Mouse (Mus musculus): Measurements from ENCODE around the gene Scaf1. TPM values are rescaled to one million over a fixed set of nuclear protein-coding genes. Genes with fewer than 3 reads are reported as not detected.

Scaf1 gene
- polyA plus RNA-seq, 1 experiment from 2014 or later: 56.7 TPM

DNA sequence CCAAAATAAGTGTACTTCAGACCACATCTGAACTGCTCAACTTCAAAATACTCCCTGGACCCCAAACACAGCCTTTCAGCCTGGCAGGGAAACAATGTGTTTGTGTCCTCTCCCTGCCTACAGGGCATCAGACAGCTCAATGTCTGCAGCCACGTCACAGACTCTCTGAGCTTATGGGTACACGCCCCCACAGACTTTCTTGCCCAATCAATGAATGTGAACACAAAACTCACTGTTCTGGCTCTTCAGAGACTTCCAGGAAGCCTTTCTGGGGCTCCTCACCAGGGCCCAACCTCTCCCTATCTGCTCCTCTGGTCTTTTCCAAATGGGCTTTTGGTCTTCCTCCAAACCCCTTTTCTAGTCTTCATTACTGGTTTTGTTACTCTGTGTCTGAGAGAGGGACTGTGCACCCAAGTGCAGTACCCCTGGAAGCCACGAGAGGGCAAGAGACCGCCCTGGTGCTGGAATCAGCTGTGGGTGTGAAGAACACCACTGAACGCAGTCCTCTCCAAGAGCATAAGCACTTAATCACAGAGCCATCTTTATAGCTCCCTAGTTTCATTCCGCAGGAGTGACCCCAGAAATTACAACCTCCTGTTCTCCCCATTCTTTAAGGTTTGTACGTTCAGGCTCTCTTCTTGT, 21.7 kb upstream of the Scaf1 start:
- Histone ChIP-seq H3K4me1 (no peaks in the 10 kb centered on the region), H3K4me3 (no peak overlapping the region), H3K4me2 (no peak overlapping the region), H3K9ac (no peak overlapping the region), H3K9me3 (no peaks in the 10 kb centered on the region), H3K36me3 (replicated peaks) (peaks cover 86% of the 10 kb centered on the region), H3K27me3 (replicated peaks) (no peaks in the 10 kb centered on the region), H3K27ac (no peak overlapping the region)
- 73% methylated on average over 7 of the region's 7 CpGs for WGBS
- ATAC-seq (replicated peaks): no peak

DNA sequence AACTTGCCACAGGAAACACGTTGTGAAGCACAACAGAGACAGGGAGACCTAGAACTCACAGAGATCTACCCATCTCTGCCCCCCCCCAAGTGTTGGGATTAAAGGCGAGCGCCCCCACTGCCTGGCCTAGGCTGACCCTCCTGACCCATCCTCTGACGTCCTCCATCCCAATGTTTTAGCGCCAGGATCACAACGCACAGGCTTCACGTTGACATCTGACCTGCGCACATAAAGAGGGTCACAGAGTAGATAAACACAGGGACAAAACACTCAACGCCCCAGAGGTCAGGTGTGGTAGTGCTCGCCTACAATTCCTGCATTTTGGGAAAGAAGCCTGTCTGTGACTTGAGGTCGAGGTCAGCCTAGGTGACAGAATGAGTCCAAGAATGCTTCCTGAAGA, 20.5 kb upstream of the Scaf1 start:
- WGBS: 88% methylated on average over 11 of the region's 11 CpGs
- H3K4me3 ChIP-seq: no peak overlapping the region
- H3K27ac ChIP-seq: no peak overlapping the region
- peaks cover 86% of the 10 kb centered on the region for H3K36me3 ChIP-seq (replicated peaks)
- no peak overlapping the region for H3K9ac ChIP-seq
- no peaks in the 10 kb centered on the region for H3K27me3 ChIP-seq (replicated peaks)
- no peak overlapping the region for H3K4me2 ChIP-seq
- H3K4me1 ChIP-seq: no peaks in the 10 kb centered on the region
- no peak for ATAC-seq (replicated peaks)
- no peaks in the 10 kb centered on the region for H3K9me3 ChIP-seq

- 92% methylated on average over 3 of the region's 3 CpGs for WGBS
- ATAC-seq (replicated peaks): no peak
- H3K27ac ChIP-seq: no peak overlapping the region
Observed at GRCm38 (mm10) chr7:45035631-45036030, 19.5 kb upstream of the Scaf1 start.

GRCm38 (mm10) chr7:45033722-45034359, 17.7 kb upstream of the Scaf1 start:
- Histone ChIP-seq H3K4me2 (no peak overlapping the region), H3K4me1 (no peaks in the 10 kb centered on the region), H3K9me3 (no peaks in the 10 kb centered on the region), H3K9ac (no peak overlapping the region), H3K36me3 (replicated peaks) (peaks cover 90% of the 10 kb centered on the region), H3K4me3 (no peak overlapping the region), H3K27ac (no peak overlapping the region), H3K27me3 (replicated peaks) (no peaks in the 10 kb centered on the region)
- no peak for ATAC-seq (replicated peaks)
- 92% methylated on average over 19 of the region's 19 CpGs for WGBS

More at GRCm38 (mm10) chr7:45035631-45036030, 19.5 kb upstream of the Scaf1 start:
- H3K4me3 ChIP-seq: no peak overlapping the region
- H3K27me3 ChIP-seq (replicated peaks): no peaks in the 10 kb centered on the region
- peaks cover 88% of the 10 kb centered on the region for H3K36me3 ChIP-seq (replicated peaks)
- no peaks in the 10 kb centered on the region for H3K9me3 ChIP-seq
- no peak overlapping the region for H3K4me2 ChIP-seq
- H3K4me1 ChIP-seq: no peaks in the 10 kb centered on the region
- H3K9ac ChIP-seq: no peak overlapping the region

DNA sequence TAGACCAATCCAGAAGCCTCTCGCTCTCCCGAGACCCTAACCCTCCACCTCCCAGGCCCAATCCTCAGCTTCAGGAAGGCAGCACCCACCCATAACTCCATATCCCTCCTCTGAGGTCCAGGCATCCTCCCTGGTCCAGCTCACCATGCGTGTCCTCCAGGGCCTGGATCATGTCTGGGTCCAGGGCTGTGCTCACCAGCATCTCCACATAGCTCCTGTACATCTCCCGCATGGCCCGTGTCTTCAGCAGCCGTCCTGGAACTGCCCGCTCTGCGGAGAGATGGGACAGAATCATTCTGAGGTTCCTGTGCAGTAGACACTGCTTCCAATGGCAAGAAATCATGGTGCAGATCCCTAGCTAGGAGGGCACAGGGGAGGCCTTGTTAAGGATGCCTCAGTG, 14.7 kb upstream of the Scaf1 start:
- Histone ChIP-seq H3K9ac (no peak overlapping the region), H3K4me1 (peaks cover 9% of the 10 kb centered on the region; the same call in 1 of the 2 replicates), H3K9me3 (no peaks in the 10 kb centered on the region), H3K27ac (no peak overlapping the region), H3K36me3 (replicated peaks) (peaks cover 84% of the 10 kb centered on the region), H3K4me2 (no peak overlapping the region), H3K27me3 (replicated peaks) (no peaks in the 10 kb centered on the region), H3K4me3 (no peak overlapping the region)
- 98% methylated on average over 8 of the region's 8 CpGs for WGBS
- ATAC-seq (replicated peaks): no peak

DNA sequence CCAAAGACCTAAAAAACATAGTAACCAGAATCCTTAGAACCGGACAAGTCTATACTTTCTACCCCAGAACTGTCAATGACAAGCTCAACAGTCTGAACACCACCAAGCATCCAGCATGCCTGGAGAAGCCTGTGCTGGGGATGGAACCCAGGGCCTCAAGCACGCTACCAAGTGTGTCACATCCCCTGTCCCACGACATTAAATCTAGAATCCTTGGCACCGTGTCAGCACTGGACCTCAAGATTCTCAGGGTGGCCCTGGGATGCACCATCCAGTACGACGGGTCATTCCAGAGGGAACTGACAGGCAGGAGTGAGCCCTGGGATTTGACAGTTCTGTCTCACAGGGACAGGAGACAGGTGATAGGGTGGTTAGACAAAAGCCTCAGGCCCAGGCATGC, 13.8 kb upstream of the Scaf1 start:
- Histone ChIP-seq H3K4me1 (peaks cover 12% of the 10 kb centered on the region; the same call in 1 of the 2 replicates), H3K4me3 (no peak overlapping the region), H3K4me2 (no peak overlapping the region), H3K9me3 (no peaks in the 10 kb centered on the region), H3K36me3 (replicated peaks) (peaks cover 75% of the 10 kb centered on the region), H3K9ac (no peak overlapping the region), H3K27me3 (replicated peaks) (no peaks in the 10 kb centered on the region), H3K27ac (no peak overlapping the region)
- 90% methylated on average over 6 of the region's 6 CpGs for WGBS
- no peak for ATAC-seq (replicated peaks)

DNA sequence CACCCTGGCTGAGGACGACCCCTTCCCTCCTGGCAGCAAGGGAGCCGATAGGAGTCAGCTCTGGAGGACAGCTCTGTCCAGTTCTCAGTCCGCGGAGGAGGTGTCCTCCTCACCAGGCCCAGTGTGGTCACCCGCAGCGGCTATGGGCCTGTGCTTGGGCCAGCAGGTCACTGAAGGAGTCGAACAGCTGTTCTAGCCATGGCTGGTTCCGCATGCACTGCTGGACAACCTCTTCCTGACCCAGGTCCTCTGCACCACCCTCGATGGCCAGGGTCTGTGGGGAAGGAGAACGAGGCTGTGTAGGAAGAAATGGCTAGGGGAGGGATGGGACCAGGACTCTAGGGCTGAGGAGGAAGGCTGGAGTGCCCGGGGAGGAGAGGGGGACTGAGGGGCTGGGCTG, 12.2 kb upstream of the Scaf1 start:
- Histone ChIP-seq H3K4me2 (no peak overlapping the region), H3K9ac (no peak overlapping the region), H3K27me3 (replicated peaks) (no peaks in the 10 kb centered on the region), H3K4me1 (peaks cover 12% of the 10 kb centered on the region; the same call in 1 of the 2 replicates), H3K9me3 (no peaks in the 10 kb centered on the region), H3K27ac (no peak overlapping the region), H3K36me3 (replicated peaks) (peaks cover 59% of the 10 kb centered on the region), H3K4me3 (no peak overlapping the region)
- ATAC-seq (replicated peaks): no peak
- WGBS: 93% methylated on average over 11 of the region's 11 CpGs

GRCm38 (mm10) chr7:45027761-45028160, 11.6 kb upstream of the Scaf1 start:
- no peak for ATAC-seq (replicated peaks)
- 93% methylated on average over 9 of the region's 9 CpGs for WGBS
- no peak overlapping the region for H3K4me2 ChIP-seq
- H3K9ac ChIP-seq: no peak overlapping the region
- H3K4me1 ChIP-seq: peaks cover 12% of the 10 kb centered on the region; the same call in 1 of the 2 replicates
- no peak overlapping the region for H3K27ac ChIP-seq
- H3K4me3 ChIP-seq: no peak overlapping the region
- no peaks in the 10 kb centered on the region for H3K27me3 ChIP-seq (replicated peaks)
- peaks cover 54% of the 10 kb centered on the region for H3K36me3 ChIP-seq (replicated peaks)
- H3K9me3 ChIP-seq: no peaks in the 10 kb centered on the region

DNA sequence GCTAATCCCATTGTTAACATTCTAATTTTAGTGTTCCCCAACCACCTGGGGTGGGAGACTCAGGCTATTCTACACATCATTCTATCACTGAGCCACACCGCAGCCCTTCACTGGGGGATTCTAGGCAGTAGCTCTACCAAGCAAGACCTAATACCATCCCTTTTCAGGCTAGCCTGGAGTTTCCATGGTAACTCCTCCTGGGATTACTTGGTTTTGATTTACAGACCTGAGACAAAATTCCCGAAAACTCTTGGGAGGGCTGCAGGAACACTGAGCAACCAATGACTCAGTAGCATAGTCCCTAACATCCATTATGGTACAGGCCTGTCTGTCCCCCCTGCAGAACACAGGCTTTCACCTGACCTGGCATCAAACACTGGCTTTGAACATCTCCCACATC, 10.1 kb upstream of the Scaf1 start:
- no peaks in the 10 kb centered on the region for H3K27me3 ChIP-seq (replicated peaks)
- H3K4me3 ChIP-seq: no peak overlapping the region
- peak overlapping the region; percentile 8; the same call in 1 of the 2 replicates for H3K27ac ChIP-seq
- 0 out of 2 replicates have a peak, but pooled peaks have one; percentile 10 for ATAC-seq (replicated peaks)
- H3K36me3 ChIP-seq (replicated peaks): peaks cover 39% of the 10 kb centered on the region
- peaks cover 12% of the 10 kb centered on the region; the same call in 1 of the 2 replicates for H3K4me1 ChIP-seq
- no peak overlapping the region for H3K4me2 ChIP-seq
- no peaks in the 10 kb centered on the region for H3K9me3 ChIP-seq
- H3K9ac ChIP-seq: no peak overlapping the region
- 19% methylated on average over 2 of the region's 2 CpGs for WGBS

- no peak for ATAC-seq (replicated peaks)
- no peaks in the 10 kb centered on the region for H3K9me3 ChIP-seq
- H3K36me3 ChIP-seq (replicated peaks): peaks cover 33% of the 10 kb centered on the region
- no peak overlapping the region for H3K4me3 ChIP-seq
- 80% methylated on average over 8 of the region's 8 CpGs for WGBS
- no peak overlapping the region for H3K4me2 ChIP-seq
- peaks cover 12% of the 10 kb centered on the region; the same call in 1 of the 2 replicates for H3K4me1 ChIP-seq
- H3K27ac ChIP-seq: peak overlapping the region; percentile 17; the same call in 1 of the 2 replicates
- H3K9ac ChIP-seq: no peak overlapping the region
- no peaks in the 10 kb centered on the region for H3K27me3 ChIP-seq (replicated peaks)
Observed at GRCm38 (mm10) chr7:45025601-45026220, 9.5 kb upstream of the Scaf1 start.

DNA sequence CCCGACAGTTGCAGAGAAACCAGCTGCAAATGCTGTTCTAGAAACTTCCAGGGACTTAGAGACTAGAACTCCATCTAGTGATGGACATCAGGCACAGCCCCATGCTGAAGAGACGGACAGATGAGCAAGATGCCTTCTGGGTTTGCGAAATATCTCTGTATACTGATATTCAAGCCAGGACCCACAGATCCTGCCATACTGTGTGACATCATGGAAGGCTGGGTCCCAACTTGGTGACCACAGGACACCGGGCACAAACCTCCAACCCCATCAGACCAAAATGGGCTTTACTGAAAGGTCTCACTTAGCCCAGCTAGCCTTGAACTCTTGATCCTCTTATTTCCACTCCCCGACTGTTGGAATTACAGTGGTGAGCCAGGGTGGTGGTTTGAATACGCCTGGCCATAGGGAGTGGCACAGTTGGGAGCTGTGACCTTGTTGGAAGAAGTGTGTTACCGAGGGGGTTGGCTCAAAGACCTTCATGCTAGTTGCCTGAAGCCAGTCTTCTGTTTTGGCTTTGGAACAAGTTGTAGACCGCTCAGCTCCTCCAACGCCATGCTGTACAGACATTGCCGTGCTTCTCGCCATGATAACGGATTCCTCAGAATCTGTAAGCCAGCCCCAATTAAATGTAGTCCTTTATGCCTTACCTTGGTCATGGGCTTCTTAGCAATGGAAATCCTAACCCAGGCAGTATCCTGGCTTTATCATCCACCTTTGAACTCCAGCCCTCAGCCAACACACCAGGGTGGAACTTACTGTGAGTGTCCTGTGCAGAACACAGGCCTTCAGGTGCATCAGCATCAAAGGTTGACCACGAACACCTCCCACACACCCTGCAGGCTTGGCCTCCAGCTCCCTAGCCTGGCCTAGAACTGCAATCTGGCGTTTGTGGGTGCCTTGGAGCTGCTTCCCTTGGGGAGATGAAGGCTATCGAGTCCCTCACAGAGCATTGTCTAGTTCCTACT, 8.4 kb upstream of the Scaf1 start:
- H3K4me2 ChIP-seq: no peak overlapping the region
- WGBS: 88% methylated on average over 15 of the region's 15 CpGs
- no peak overlapping the region for H3K9ac ChIP-seq
- H3K27ac ChIP-seq: no peak overlapping the region
- H3K27me3 ChIP-seq (replicated peaks): no peaks in the 10 kb centered on the region
- no peaks in the 10 kb centered on the region for H3K9me3 ChIP-seq
- 0 out of 2 replicates have a peak, but pooled peaks have one; percentile 12 for ATAC-seq (replicated peaks)
- H3K36me3 ChIP-seq (replicated peaks): peaks cover 22% of the 10 kb centered on the region
- peaks cover 12% of the 10 kb centered on the region; the same call in 1 of the 2 replicates for H3K4me1 ChIP-seq
- no peak overlapping the region for H3K4me3 ChIP-seq

Measured in midbrain, embryonic 15.5 days (tissue).